Mouse (Mus musculus): ENCODE measurements at regions not wholly inside any gene's neighbourhood (a gene's known extent, or its start where the extent isn't known, plus 50 kb on each side); places are given as distances from the start of the nearest gene placed in this dataset.

GRCm38 (mm10) chr13:102637059-102637458 lies 56.3 kb upstream of the Cd180 start:
- WGBS, result 10% methylated on average over 5 of the region's 5 CpGs
- Histone ChIP-seq H3K9me3 (ENCODE audit: low read length) (no peaks in the 10 kb centered on the region), H3K27ac (ENCODE audit: low read depth, low read length) (no peak overlapping the region), H3K27me3 (ENCODE audit: insufficient read depth, low read length) (no peaks in the 10 kb centered on the region), H3K4me1 (ENCODE audit: insufficient read depth, low read length) (no peaks in the 10 kb centered on the region), H3K4me2 (ENCODE audit: low read depth, low read length, poor library complexity, severe bottlenecking) (no peak overlapping the region), H3K36me3 (ENCODE audit: insufficient read depth, low read length) (no peaks in the 10 kb centered on the region), H3K9ac (replicated peaks; ENCODE audit: low read length, poor library complexity, severe bottlenecking) (no peak overlapping the region), H3K4me3 (ENCODE audit: low read depth, low read length) (no peak overlapping the region)
- TF ChIP-seq CTCF (IDR thresholded peaks at IDR 0.05), result no peak
- ATAC-seq (ENCODE audit: low FRiP score), result no peak
- DNase-seq (ENCODE audit: low spot score), result no peak

DNA sequence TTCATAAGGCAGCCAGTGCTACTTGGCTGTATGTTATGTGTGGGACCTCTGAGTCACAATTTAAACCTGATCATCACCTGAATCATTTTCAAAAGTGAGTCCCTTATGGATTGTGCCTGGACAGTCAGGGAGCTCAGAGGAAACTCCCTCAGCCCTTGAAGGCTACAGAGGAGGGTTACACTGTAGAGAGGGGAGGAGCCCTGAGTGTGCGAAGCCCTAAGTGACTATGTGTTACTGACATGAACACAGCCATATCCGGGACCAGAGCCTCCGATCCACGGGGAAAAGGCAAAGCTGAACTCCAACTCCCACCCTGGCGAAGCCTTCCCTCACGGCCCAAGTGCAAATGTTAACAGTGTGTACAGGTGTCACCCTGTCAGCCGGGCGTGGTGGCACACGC lies 53.7 kb upstream of the Cd180 start:
- Histone ChIP-seq H3K27me3 (ENCODE audit: insufficient read depth, low read length) (no peaks in the 10 kb centered on the region), H3K4me3 (ENCODE audit: low read depth, low read length) (no peak overlapping the region), H3K4me2 (ENCODE audit: low read depth, low read length, poor library complexity, severe bottlenecking) (no peak overlapping the region), H3K4me1 (ENCODE audit: insufficient read depth, low read length) (peaks cover 5% of the 10 kb centered on the region; the same call in 1 of the 2 replicates), H3K36me3 (ENCODE audit: insufficient read depth, low read length) (no peaks in the 10 kb centered on the region), H3K9me3 (ENCODE audit: low read length) (no peaks in the 10 kb centered on the region), H3K27ac (ENCODE audit: low read depth, low read length) (no peak overlapping the region), H3K9ac (replicated peaks; ENCODE audit: low read length, poor library complexity, severe bottlenecking) (no peak overlapping the region)
- DNase-seq (ENCODE audit: low spot score) (no peak), ATAC-seq (ENCODE audit: low FRiP score) (no peak)
- no peak for TF ChIP-seq CTCF (IDR thresholded peaks at IDR 0.05)
- WGBS, result 96% methylated on average over 9 of the region's 9 CpGs

GRCm38 (mm10) chr13:102640171-102640570 lies 53.2 kb upstream of the Cd180 start:
- no peak overlapping the region for H3K27ac ChIP-seq (ENCODE audit: low read depth, low read length)
- H3K9ac ChIP-seq (replicated peaks; ENCODE audit: low read length, poor library complexity, severe bottlenecking), result no peak overlapping the region
- H3K36me3 ChIP-seq (ENCODE audit: insufficient read depth, low read length), result no peaks in the 10 kb centered on the region
- ATAC-seq (ENCODE audit: low FRiP score), result no peak
- no peaks in the 10 kb centered on the region for H3K9me3 ChIP-seq (ENCODE audit: low read length)
- peaks cover 6% of the 10 kb centered on the region; the same call in 1 of the 2 replicates for H3K4me1 ChIP-seq (ENCODE audit: insufficient read depth, low read length)
- H3K4me2 ChIP-seq (ENCODE audit: low read depth, low read length, poor library complexity, severe bottlenecking), result no peak overlapping the region
- TF ChIP-seq CTCF (IDR thresholded peaks at IDR 0.05), result no peak
- no peaks in the 10 kb centered on the region for H3K27me3 ChIP-seq (ENCODE audit: insufficient read depth, low read length)
- no peak for DNase-seq (ENCODE audit: low spot score)
- 52% methylated on average over 3 of the region's 3 CpGs for WGBS
- H3K4me3 ChIP-seq (ENCODE audit: low read depth, low read length), result no peak overlapping the region
